Mouse (Mus musculus): ENCODE results near the gene Bcl2l12.

- no peak for TF ChIP-seq CEBPB (IDR thresholded peaks at IDR 0.05; ENCODE audit: low read depth)
- TF ChIP-seq CTCF (IDR thresholded peaks at IDR 0.05; ENCODE audit: control insufficient read depth, insufficient read depth, insufficient read length) = no peak
- no peak for TF ChIP-seq MAX (IDR thresholded peaks at IDR 0.05)
- TF ChIP-seq MYOG (IDR thresholded peaks at IDR 0.05; ENCODE audit: control insufficient read depth, extremely low read depth, insufficient read length) = no peak
These were observed 36.2 kb downstream of the Bcl2l12 start for GRCm38 (mm10) chr7:44962337-44962736.

All from C2C12 (cell line).